Mouse (Mus musculus) liver, embryonic 13.5 days (tissue): ENCODE data around the gene Tmem114. TPM values are rescaled to one million over a fixed set of nuclear protein-coding genes. Genes with fewer than 3 reads are reported as not detected.

Experiments used
- ATAC-seq: fragments of 200-750 bp; cut with Nextera tagmentation; 2 replicates; pipeline ENCODE4 v1.8.0; 2017; ENCODE audit warnings: low read depth, mild to moderate bottlenecking, moderate number of reproducible peaks, moderate library complexity
- DNase-seq: peaks from one replicate; pipeline ENCODE4 v3.0.0; 2022
- H3K27ac ChIP-seq: fragments of 300-500 bp; sonication (generic); 2 replicates; pipeline ENCODE4 v1.5.1; 2015; ENCODE audit warnings: moderate library complexity, mild to moderate bottlenecking, inconsistent platforms
- H3K27me3 ChIP-seq: fragments of 300-500 bp; sonication (generic); 2 replicates; pipeline ENCODE4 v1.6.1; 2015; ENCODE audit warnings: mild to moderate bottlenecking, inconsistent platforms
- H3K36me3 ChIP-seq: fragments of 300-500 bp; sonication (generic); 2 replicates; pipeline ENCODE4 v1.6.1; 2015; ENCODE audit warnings: mild to moderate bottlenecking, inconsistent platforms
- H3K4me1 ChIP-seq: fragments of 300-500 bp; sonication (generic); replicated peaks from 2 replicates; pipeline ENCODE4 v1.6.1; 2015; ENCODE audit warnings: inconsistent platforms
- H3K4me2 ChIP-seq: fragments of 300-500 bp; sonication (generic); 2 replicates; pipeline ENCODE4 v1.6.1; 2015; ENCODE audit warnings: inconsistent platforms, mild to moderate bottlenecking, moderate library complexity
- H3K4me3 ChIP-seq: fragments of 300-500 bp; sonication (generic); replicated peaks from 2 replicates; pipeline ENCODE4 v1.5.1; 2015; ENCODE audit warnings: mild to moderate bottlenecking, inconsistent platforms
- H3K9ac ChIP-seq: fragments of 300-500 bp; sonication (generic); 2 replicates; pipeline ENCODE4 v1.6.1; 2015; ENCODE audit warnings: mild to moderate bottlenecking, inconsistent platforms
- H3K9me3 ChIP-seq: fragments of 300-500 bp; sonication (generic); replicated peaks from 2 replicates; pipeline ENCODE4 v1.6.1; 2016; ENCODE audit warnings: inconsistent platforms
- WGBS: fragments of 180-500 bp; shearing (Covaris S2); methylation state at CpG from one replicate; pipeline ENCODE4 v1.1.7; 2015; ENCODE audit not compliant: insufficient replicate concordance; 5-methylcytosine and 5-hydroxymethylcytosine counted together
- polyA plus RNA-seq: library from polyadenylated mRNA; unstranded; fragments of >200 nt; fragmentation: Nextera tagmentation; extraction: Ambion mirVana; gene quantifications from 2 replicates; pipeline ENCODE4 v1.2.1, GENCODE M21; 2015

The Tmem114 gene
- polyA plus RNA-seq, 1 experiment from 2014 or later = not detected

DNA sequence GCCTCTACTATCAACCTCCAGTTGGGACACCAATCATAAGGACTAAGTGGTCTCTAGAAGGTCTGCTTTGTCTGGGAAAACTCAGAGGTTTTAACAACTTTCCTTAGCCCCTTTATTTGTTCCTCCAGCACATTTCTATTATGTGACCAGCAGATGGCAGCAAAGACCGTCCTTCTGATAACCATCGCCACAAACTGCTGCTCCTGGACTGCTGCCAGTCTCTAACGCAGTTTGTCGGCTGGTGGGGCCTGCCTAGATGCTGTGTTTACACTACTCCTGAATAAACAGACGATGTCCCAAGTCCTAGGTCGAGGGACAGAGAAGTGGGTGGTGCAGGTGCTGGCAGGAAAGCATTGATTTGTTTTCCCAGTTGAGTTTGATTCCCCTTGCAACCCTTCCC, 18.2 kb downstream of the Tmem114 start:
- peak; percentile 78 for ATAC-seq
- H3K4me2 ChIP-seq = no peak overlapping the region; the same call in 1 of the 2 replicates
- no peak overlapping the region for H3K9ac ChIP-seq
- H3K4me3 ChIP-seq = no peak overlapping the region
- H3K4me1 ChIP-seq = peaks cover 6% of the 10 kb centered on the region
- peaks cover 5% of the 10 kb centered on the region; the same call in 1 of the 2 replicates for H3K27me3 ChIP-seq
- WGBS = 2% methylated on average over 6 of the region's 6 CpGs
- DNase-seq = peak; percentile 30
- no peak overlapping the region for H3K27ac ChIP-seq
- no peaks in the 10 kb centered on the region for H3K36me3 ChIP-seq
- no peaks in the 10 kb centered on the region for H3K9me3 ChIP-seq

- Histone ChIP-seq H3K4me2 (no peak overlapping the region), H3K4me1 (0 out of 2 replicates have a peak, but pooled peaks cover 4% of the 10 kb centered on the region), H3K36me3 (no peaks in the 10 kb centered on the region), H3K4me3 (no peak overlapping the region), H3K27me3 (no peaks in the 10 kb centered on the region), H3K9me3 (no peaks in the 10 kb centered on the region), H3K9ac (no peak overlapping the region), H3K27ac (no peak overlapping the region)
- no peak for DNase-seq
- ATAC-seq = no peak
- WGBS = 54% methylated on average over 2 of the region's 2 CpGs
Observed at GRCm38 (mm10) chr16:8402663-8403062, 22.3 kb downstream of the Tmem114 start.

DNA sequence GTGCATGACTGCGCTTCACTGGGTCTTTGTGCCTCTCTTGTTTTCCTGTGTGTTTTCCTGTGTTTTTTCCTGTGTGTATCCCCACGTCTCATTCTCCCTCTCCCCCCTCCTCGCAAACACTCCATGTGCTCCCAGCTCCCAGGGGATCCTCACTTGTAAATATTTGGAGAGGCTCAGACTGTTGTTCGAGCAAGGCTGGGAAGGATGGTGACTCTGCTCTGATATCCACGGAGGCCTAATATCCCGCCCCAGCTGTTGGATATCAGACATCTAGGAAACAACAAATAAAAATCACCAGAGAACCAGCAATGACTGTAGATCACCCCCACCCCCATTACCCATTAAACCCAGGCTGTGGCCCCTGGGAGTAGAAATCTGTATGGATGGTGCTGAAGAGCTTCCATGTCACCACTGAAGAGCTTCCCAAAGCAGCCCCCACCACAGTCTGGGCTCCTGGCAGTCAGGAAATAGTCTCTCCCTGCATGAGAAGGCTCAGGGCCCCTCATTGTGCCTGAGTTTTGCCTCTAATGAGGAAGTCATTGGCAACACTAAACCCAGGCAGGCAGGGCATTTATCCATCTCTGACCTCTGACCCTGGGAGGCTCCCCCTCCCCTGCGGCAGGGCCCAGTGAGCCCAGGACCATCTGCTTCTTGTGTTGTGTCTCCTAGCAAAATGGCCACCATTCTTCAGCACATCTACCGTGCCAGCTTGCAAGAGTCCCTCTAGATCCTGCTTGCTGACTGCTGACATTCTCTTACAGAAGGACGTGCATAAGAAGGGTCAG, 23.6 kb downstream of the Tmem114 start:
- Histone ChIP-seq H3K27me3 (no peaks in the 10 kb centered on the region), H3K9me3 (no peaks in the 10 kb centered on the region), H3K4me2 (no peak overlapping the region), H3K4me3 (no peak overlapping the region), H3K36me3 (no peaks in the 10 kb centered on the region), H3K4me1 (0 out of 2 replicates have a peak, but pooled peaks cover 2% of the 10 kb centered on the region), H3K27ac (no peak overlapping the region), H3K9ac (no peak overlapping the region)
- DNase-seq (no peak), ATAC-seq (no peak)
- WGBS = 52% methylated on average over 9 of the region's 9 CpGs

DNA sequence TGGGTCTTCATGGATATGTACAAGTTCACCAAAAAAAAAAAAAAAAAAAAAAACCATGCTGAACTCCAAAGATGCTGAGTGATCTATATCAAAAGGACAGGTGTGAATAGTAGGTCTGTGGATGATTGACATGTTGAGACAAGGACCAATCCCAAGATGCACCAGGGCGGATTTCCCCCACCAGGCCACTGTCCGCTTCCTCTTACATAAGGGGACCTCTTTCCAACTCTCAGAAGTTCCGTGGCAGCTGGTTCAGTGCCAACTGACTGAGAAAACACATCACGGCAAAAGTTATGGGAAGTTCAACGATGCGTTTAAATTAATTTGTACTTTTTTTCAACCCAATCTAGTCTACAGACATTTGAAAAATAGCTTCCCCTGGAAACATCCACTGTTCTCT, 25.1 kb downstream of the Tmem114 start:
- no peak for ATAC-seq
- H3K9ac ChIP-seq = no peak overlapping the region
- DNase-seq = no peak
- no peak overlapping the region for H3K27ac ChIP-seq
- H3K4me1 ChIP-seq = 0 out of 2 replicates have a peak, but pooled peaks cover 2% of the 10 kb centered on the region
- no peak overlapping the region for H3K4me2 ChIP-seq
- H3K27me3 ChIP-seq = no peaks in the 10 kb centered on the region
- no peak overlapping the region for H3K4me3 ChIP-seq
- WGBS = 67% methylated on average over 6 of the region's 6 CpGs
- H3K9me3 ChIP-seq = no peaks in the 10 kb centered on the region
- no peaks in the 10 kb centered on the region for H3K36me3 ChIP-seq

GRCm38 (mm10) chr16:8394946-8395345, 30.0 kb downstream of the Tmem114 start:
- DNase-seq (no peak), ATAC-seq (no peak)
- no peaks in the 10 kb centered on the region for H3K27me3 ChIP-seq
- no peaks in the 10 kb centered on the region for H3K4me1 ChIP-seq
- no peak overlapping the region for H3K4me2 ChIP-seq
- no peaks in the 10 kb centered on the region for H3K9me3 ChIP-seq
- no peak overlapping the region for H3K27ac ChIP-seq
- H3K36me3 ChIP-seq = no peaks in the 10 kb centered on the region
- no peak overlapping the region for H3K4me3 ChIP-seq
- H3K9ac ChIP-seq = no peak overlapping the region

- H3K36me3 ChIP-seq = no peaks in the 10 kb centered on the region
- no peaks in the 10 kb centered on the region for H3K9me3 ChIP-seq
- no peak overlapping the region for H3K9ac ChIP-seq
- no peak for ATAC-seq
- H3K4me2 ChIP-seq = no peak overlapping the region
- H3K27me3 ChIP-seq = no peaks in the 10 kb centered on the region
- DNase-seq = no peak
- H3K27ac ChIP-seq = no peak overlapping the region
- H3K4me3 ChIP-seq = no peak overlapping the region
- no peaks in the 10 kb centered on the region for H3K4me1 ChIP-seq
- WGBS = 72% methylated on average over 1 of the region's 1 CpGs
Observed at GRCm38 (mm10) chr16:8388491-8388890, 36.4 kb downstream of the Tmem114 start.

GRCm38 (mm10) chr16:8386386-8386785, 38.5 kb downstream of the Tmem114 start:
- WGBS = 58% methylated on average over 6 of the region's 6 CpGs
- Histone ChIP-seq H3K27me3 (no peaks in the 10 kb centered on the region), H3K9ac (no peak overlapping the region), H3K36me3 (no peaks in the 10 kb centered on the region), H3K4me2 (no peak overlapping the region), H3K4me3 (no peak overlapping the region), H3K27ac (no peak overlapping the region), H3K4me1 (no peaks in the 10 kb centered on the region), H3K9me3 (no peaks in the 10 kb centered on the region)
- DNase-seq (no peak), ATAC-seq (no peak)

DNA sequence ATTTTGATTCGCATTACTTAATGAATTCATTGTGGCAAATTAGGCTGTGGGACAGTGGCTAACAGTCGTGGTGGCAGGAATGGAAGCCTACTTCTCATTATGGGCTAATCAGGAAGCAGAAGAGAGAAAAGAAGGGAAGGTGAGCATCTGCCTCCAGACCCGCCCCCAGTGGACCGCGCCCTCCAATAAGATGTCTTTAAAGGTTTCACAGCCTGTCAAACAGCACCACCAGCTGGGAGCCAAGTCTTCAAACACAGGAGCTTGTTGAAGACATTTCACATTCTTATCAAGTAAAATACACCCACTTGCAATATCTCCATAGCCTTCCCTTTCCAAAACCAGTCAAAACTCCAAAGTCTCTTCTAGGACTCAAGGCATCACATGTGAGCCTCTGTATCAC, 39.3 kb downstream of the Tmem114 start:
- Histone ChIP-seq H3K27ac (no peak overlapping the region), H3K27me3 (no peaks in the 10 kb centered on the region), H3K4me2 (no peak overlapping the region), H3K9ac (no peak overlapping the region), H3K9me3 (no peaks in the 10 kb centered on the region), H3K4me3 (no peak overlapping the region), H3K4me1 (no peaks in the 10 kb centered on the region), H3K36me3 (no peaks in the 10 kb centered on the region)
- ATAC-seq (no peak), DNase-seq (no peak)
- 54% methylated on average over 5 of the region's 5 CpGs for WGBS

DNA sequence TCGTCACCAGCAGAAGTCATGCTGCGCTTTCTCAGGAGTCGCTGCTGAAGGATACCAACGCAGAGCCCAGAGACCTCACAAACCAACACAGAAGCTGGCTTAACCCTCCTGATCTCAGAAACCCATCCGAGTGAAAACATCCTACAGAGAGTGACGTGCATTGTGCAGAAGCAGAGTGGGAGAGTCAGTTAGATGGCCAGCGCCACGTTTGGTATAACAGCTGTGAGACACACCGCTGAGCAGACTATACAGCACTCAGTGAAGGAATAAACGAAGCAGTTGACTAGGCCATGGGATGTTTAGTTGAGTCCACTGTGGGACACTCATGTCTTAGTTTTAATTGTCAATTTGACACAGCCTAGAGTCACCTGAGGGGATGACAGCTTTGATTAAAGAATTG, 40.2 kb downstream of the Tmem114 start:
- H3K4me1 ChIP-seq = no peaks in the 10 kb centered on the region
- 63% methylated on average over 10 of the region's 10 CpGs for WGBS
- no peak overlapping the region for H3K4me2 ChIP-seq
- no peaks in the 10 kb centered on the region for H3K36me3 ChIP-seq
- no peaks in the 10 kb centered on the region for H3K27me3 ChIP-seq
- ATAC-seq (no peak), DNase-seq (no peak)
- H3K9ac ChIP-seq = no peak overlapping the region
- no peaks in the 10 kb centered on the region for H3K9me3 ChIP-seq
- H3K4me3 ChIP-seq = no peak overlapping the region
- no peak overlapping the region for H3K27ac ChIP-seq

DNA sequence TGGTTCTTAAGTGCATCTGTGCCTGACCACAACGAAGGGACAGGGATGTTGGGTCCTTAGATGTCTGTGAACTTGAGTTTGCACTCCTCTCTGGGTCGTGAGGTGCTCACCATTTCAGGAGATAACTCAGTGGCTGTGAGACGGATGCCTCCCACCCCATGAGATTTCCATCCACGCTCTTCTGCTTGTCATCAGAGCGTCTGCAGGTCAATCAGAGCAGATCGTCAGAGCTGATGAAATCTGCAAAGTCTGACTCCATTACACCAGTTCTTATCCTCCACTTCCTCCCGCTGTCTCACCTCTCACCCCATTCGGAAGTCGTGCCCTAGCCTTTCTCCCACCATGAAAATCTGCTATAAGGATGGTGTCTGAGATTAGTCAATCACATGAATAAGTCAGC, 41.5 kb downstream of the Tmem114 start:
- H3K4me2 ChIP-seq = no peak overlapping the region
- ATAC-seq = no peak
- H3K4me3 ChIP-seq = no peak overlapping the region
- no peaks in the 10 kb centered on the region for H3K4me1 ChIP-seq
- no peak overlapping the region for H3K27ac ChIP-seq
- H3K36me3 ChIP-seq = no peaks in the 10 kb centered on the region
- no peak for DNase-seq
- no peak overlapping the region for H3K9ac ChIP-seq
- no peaks in the 10 kb centered on the region for H3K9me3 ChIP-seq
- H3K27me3 ChIP-seq = no peaks in the 10 kb centered on the region
- WGBS = 59% methylated on average over 9 of the region's 9 CpGs

- H3K36me3 ChIP-seq = no peaks in the 10 kb centered on the region
- no peaks in the 10 kb centered on the region for H3K9me3 ChIP-seq
- H3K27ac ChIP-seq = no peak overlapping the region
- no peaks in the 10 kb centered on the region for H3K27me3 ChIP-seq
- no peak for DNase-seq
- no peak overlapping the region for H3K9ac ChIP-seq
- WGBS = 47% methylated on average over 3 of the region's 3 CpGs
- no peak overlapping the region for H3K4me2 ChIP-seq
- no peaks in the 10 kb centered on the region for H3K4me1 ChIP-seq
- ATAC-seq = no peak
- H3K4me3 ChIP-seq = no peak overlapping the region
Observed at GRCm38 (mm10) chr16:8363066-8363465, 61.9 kb downstream of the Tmem114 start.
